Mouse (Mus musculus): ENCODE results near the gene Tnni3.
A peak's percentile ranks its signal among the peaks of the same experiment; 100 is the strongest.
"Not testable (repeated sequence)": the region's sequence is repeated elsewhere in the genome, so short reads cannot be mapped to it uniquely, and the experiment has no call there.

Tnni3 gene

GRCm38 (mm10) chr7:4524212-4524922 lies at the start of gene Tnni3:
Gene Tnni3 (minus strand): TSS chr7:4524229.
- peak; percentile 57 for TF ChIP-seq CTCF (conservative IDR thresholded peaks at IDR 0.05; ENCODE audit: low read length)
- Histone ChIP-seq H3K4me1 (replicated peaks; ENCODE audit: low read depth, low read length) (peaks cover 67% of the 10 kb centered on the region), H3K4me3 (replicated peaks; ENCODE audit: low read length) (peak within 1 kb of the TSS; percentile 35), H3K36me3 (ENCODE audit: insufficient read depth, low read length) (peaks cover 16% of the 10 kb centered on the region), H3K27me3 (ENCODE audit: insufficient read depth, low read length) (peaks cover 26% of the 10 kb centered on the region)
- H3K9me3 ChIP-seq (ENCODE audit: low read length), result not testable (repeated sequence)

DNA sequence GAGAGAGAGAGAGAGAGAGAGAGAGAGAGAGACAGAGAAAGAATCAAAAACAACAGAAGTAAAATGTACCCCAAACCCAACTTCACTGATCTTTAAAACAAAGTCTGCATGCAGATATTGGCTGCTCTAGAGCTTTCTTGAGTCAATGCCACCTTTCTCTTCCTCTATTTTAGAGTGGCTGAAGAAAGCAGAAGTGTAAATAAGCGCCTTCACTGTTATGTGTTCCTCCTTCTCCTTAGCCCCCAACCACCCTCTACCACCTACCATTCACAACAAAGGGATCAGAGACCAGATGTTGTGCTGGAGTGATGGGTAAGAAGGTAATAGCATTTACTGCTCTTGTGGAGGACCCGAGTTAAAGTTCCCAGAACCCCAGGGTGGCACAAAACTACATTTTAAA lies 48.3 kb upstream of the Tnni3 start:
- H3K4me1 ChIP-seq (replicated peaks; ENCODE audit: low read depth, low read length); H3K27me3 ChIP-seq (ENCODE audit: insufficient read depth, low read length); H3K4me3 ChIP-seq (replicated peaks; ENCODE audit: low read length); H3K36me3 ChIP-seq (ENCODE audit: insufficient read depth, low read length): not testable (repeated sequence)
- peaks cover 12% of the 10 kb centered on the region for H3K9me3 ChIP-seq (ENCODE audit: low read length)

DNA sequence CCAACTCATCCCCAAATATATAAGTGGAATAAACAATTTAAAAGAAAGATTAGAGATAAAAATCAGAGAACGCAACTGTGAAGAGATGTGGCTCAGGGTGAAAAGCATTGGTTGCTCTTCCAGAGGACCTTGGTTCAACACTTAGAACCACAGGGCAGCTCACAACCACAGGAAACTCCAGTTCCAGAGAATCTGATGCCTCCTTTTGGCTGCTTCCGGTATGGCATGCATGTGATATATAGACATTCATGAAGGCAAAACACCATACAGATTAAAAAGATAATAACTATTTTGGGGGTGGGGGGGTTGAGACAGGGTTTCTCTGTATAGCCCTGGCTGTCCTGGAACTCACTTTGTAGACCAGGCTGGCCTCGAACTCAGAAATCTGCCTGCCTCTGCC lies 38.6 kb upstream of the Tnni3 start:
- Histone ChIP-seq H3K4me1 (replicated peaks; ENCODE audit: low read depth, low read length) (no peaks in the 10 kb centered on the region), H3K36me3 (ENCODE audit: insufficient read depth, low read length) (no peaks in the 10 kb centered on the region), H3K27me3 (ENCODE audit: insufficient read depth, low read length) (no peaks in the 10 kb centered on the region), H3K4me3 (replicated peaks; ENCODE audit: low read length) (no peak overlapping the region), H3K9me3 (ENCODE audit: low read length) (no peaks in the 10 kb centered on the region)
- peak; percentile 52 for TF ChIP-seq CTCF (conservative IDR thresholded peaks at IDR 0.05; ENCODE audit: low read length)
- no peak for TF ChIP-seq POU5F1 (IDR thresholded peaks at IDR 0.05; ENCODE audit: borderline replicate concordance, low read length)
- no peak for TF ChIP-seq NANOG (IDR thresholded peaks at IDR 0.05; ENCODE audit: borderline replicate concordance, low read length)

GRCm38 (mm10) chr7:4557167-4557560 lies 33.1 kb upstream of the Tnni3 start:
- Histone ChIP-seq H3K9me3 (ENCODE audit: low read length) (no peaks in the 10 kb centered on the region), H3K4me1 (replicated peaks; ENCODE audit: low read depth, low read length) (peaks cover 6% of the 10 kb centered on the region; the same call in 1 of the 2 replicates), H3K36me3 (ENCODE audit: insufficient read depth, low read length) (no peaks in the 10 kb centered on the region), H3K4me3 (replicated peaks; ENCODE audit: low read length) (no peak overlapping the region), H3K27me3 (ENCODE audit: insufficient read depth, low read length) (peaks cover 14% of the 10 kb centered on the region)
- TF ChIP-seq NANOG (IDR thresholded peaks at IDR 0.05; ENCODE audit: borderline replicate concordance, low read length), result no peak
- TF ChIP-seq POU5F1 (IDR thresholded peaks at IDR 0.05; ENCODE audit: borderline replicate concordance, low read length), result no peak
- no peak for TF ChIP-seq CTCF (conservative IDR thresholded peaks at IDR 0.05; ENCODE audit: low read length)

DNA sequence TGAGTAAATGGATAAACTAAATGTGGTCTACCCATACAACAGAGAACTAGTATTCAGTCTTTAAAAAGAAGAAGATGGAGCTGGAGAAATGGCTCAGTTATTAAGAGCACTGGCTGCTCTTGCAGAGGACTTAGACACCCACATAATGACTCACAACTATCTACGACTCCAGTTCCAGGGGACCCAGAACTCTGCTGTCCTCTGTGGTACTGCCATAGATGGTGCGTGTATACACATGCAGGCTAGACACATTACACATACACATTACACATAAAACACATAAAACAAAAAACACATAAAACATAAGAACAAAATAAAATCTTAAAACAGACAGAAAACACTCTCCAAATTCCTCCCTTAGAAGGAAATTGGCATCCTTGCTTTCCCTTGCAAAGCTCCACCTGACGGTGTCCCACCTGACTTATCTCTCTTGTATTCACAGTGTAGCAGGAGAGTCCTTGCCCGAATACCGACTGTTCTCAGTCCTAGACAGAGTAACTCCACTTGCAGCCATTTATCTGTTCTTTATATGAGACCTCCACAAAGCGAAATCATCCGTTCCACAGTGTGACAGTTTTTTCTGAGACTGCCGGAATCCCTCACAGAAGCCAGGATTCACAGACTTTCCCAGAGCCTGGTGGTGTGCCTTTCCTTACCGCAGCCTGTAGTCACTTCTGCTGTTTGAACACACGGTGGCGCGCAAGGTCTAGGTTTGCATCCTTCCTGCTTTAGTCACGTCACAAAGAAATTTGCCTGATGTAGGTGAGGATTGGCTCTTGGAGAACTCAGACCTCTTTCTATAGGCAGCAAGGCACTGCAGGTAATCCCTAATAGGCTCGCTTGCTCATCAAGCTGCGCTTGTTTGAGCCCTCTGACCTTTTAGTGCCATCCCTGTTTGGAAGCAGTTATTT lies 32.5 kb upstream of the Tnni3 start:
- Histone ChIP-seq H3K27me3 (ENCODE audit: insufficient read depth, low read length) (peaks cover 14% of the 10 kb centered on the region), H3K36me3 (ENCODE audit: insufficient read depth, low read length) (no peaks in the 10 kb centered on the region), H3K9me3 (ENCODE audit: low read length) (no peaks in the 10 kb centered on the region), H3K4me3 (replicated peaks; ENCODE audit: low read length) (no peak overlapping the region), H3K4me1 (replicated peaks; ENCODE audit: low read depth, low read length) (peaks cover 6% of the 10 kb centered on the region; the same call in 1 of the 2 replicates)
- peak; percentile 84 for TF ChIP-seq CTCF (conservative IDR thresholded peaks at IDR 0.05; ENCODE audit: low read length)
- TF ChIP-seq POU5F1 (IDR thresholded peaks at IDR 0.05; ENCODE audit: borderline replicate concordance, low read length), result no peak

DNA sequence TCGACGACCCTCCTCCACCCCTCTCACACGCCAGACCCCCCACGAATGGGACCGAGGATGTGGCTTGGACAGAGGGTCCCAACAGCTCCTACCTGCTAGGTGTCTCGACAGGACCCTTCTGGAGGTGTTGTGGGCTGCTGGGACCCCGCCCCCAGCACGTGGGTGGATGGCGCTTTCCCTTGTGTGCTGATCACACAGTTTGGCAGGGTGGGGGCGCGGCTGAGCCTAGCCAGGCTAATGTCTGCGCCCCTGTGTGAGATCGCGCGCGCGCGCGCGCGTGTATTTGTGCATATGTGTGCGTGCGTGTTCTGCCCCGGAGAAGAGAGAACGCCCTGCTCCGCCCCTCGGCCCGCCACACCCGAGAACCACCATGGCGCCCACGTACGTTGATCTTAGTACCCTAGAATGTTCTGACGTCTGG lies 23.2 kb upstream of the Tnni3 start, which contains the start of gene Syt5:
Syt5 (minus strand) TSS at position 321 of the 421 bp plus-strand sequence.
- peaks cover 30% of the 10 kb centered on the region for H3K27me3 ChIP-seq (ENCODE audit: insufficient read depth, low read length)
- no peaks in the 10 kb centered on the region for H3K36me3 ChIP-seq (ENCODE audit: insufficient read depth, low read length)
- H3K4me1 ChIP-seq (replicated peaks; ENCODE audit: low read depth, low read length), result peaks cover 27% of the 10 kb centered on the region
- TF ChIP-seq NANOG (IDR thresholded peaks at IDR 0.05; ENCODE audit: borderline replicate concordance, low read length), result no peak
- no peak for TF ChIP-seq CTCF (conservative IDR thresholded peaks at IDR 0.05; ENCODE audit: low read length)
- TF ChIP-seq POU5F1 (IDR thresholded peaks at IDR 0.05; ENCODE audit: borderline replicate concordance, low read length), result no peak
- H3K9me3 ChIP-seq (ENCODE audit: low read length), result no peaks in the 10 kb centered on the region
- H3K4me3 ChIP-seq (replicated peaks; ENCODE audit: low read length), result peak within 1 kb of the TSS; percentile 72

DNA sequence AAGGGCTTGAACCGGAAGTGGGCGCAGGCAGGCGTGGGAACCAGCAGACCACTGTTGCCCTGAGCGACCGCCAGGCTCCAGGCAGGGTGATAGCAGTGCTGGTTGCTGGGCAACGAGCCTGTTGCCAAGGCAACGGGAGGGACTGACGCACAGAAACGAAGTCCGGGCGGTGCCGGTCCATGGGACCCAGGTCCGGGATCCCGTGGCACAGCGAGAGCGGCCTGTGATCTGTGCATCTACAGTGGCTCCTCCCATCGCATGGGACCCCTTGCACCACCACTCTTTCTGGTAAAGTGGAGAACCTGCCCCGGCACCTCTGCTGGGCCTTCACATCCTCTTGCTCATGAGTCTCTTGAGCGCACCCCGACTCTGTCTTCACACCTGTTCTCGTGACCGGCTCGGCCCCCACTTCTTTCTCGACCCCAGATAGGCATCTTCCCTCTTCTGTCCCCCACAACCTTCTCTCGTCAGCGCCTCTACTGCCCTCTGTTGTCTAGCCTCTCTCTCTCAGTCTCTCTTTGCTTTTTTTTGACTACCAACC lies 22.6 kb upstream of the Tnni3 start:
- Histone ChIP-seq H3K27me3 (ENCODE audit: insufficient read depth, low read length) (peaks cover 30% of the 10 kb centered on the region), H3K4me3 (replicated peaks; ENCODE audit: low read length) (peak overlapping the region; percentile 72), H3K36me3 (ENCODE audit: insufficient read depth, low read length) (no peaks in the 10 kb centered on the region), H3K4me1 (replicated peaks; ENCODE audit: low read depth, low read length) (peaks cover 29% of the 10 kb centered on the region), H3K9me3 (ENCODE audit: low read length) (no peaks in the 10 kb centered on the region)
- TF ChIP-seq CTCF (conservative IDR thresholded peaks at IDR 0.05; ENCODE audit: low read length), result 0 out of 2 replicates have a peak, but pooled peaks have one; percentile 4
- TF ChIP-seq NANOG (IDR thresholded peaks at IDR 0.05; ENCODE audit: borderline replicate concordance, low read length), result no peak
- TF ChIP-seq POU5F1 (IDR thresholded peaks at IDR 0.05; ENCODE audit: borderline replicate concordance, low read length), result no peak

DNA sequence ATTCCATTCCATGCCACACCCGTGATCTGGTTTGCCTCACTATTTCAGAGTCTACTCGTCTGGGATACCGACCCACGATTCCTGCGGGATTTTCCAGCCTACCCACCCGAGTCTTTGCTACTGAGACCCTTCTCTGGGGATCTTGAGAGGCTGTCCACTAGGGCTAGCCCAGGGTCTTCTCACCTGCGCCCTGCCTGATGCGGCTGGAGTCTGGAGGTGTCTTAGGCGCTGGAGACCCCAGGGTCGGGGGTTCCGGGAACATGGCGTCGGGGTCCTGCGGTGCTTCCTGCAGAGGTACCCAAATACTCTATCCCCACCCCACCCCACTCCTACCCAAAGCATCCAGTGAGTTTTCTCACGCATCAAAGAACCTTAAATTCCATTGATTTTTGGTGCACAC lies 22.0 kb upstream of the Tnni3 start:
- Histone ChIP-seq H3K4me1 (replicated peaks; ENCODE audit: low read depth, low read length) (peaks cover 29% of the 10 kb centered on the region), H3K4me3 (replicated peaks; ENCODE audit: low read length) (peak overlapping the region; percentile 72), H3K9me3 (ENCODE audit: low read length) (no peaks in the 10 kb centered on the region), H3K27me3 (ENCODE audit: insufficient read depth, low read length) (peaks cover 30% of the 10 kb centered on the region), H3K36me3 (ENCODE audit: insufficient read depth, low read length) (no peaks in the 10 kb centered on the region)
- no peak for TF ChIP-seq NANOG (IDR thresholded peaks at IDR 0.05; ENCODE audit: borderline replicate concordance, low read length)
- TF ChIP-seq CTCF (conservative IDR thresholded peaks at IDR 0.05; ENCODE audit: low read length), result no peak
- no peak for TF ChIP-seq POU5F1 (IDR thresholded peaks at IDR 0.05; ENCODE audit: borderline replicate concordance, low read length)
